Mouse (Mus musculus) heart, adult 18-20 months (tissue): ENCODE results near the gene Lgals9. TPM values are rescaled to one million over a fixed set of nuclear protein-coding genes. Genes with fewer than 3 reads are reported as not detected.

Source experiments
- DNase-seq, 2 experiments: peaks; one replicate each; pipeline ENCODE4 v3.0.0; 2021 to 2022; ENCODE audit warnings: mixed read lengths in 1 of 2
- long read RNA-seq, 2 experiments: library from polyadenylated mRNA; stranded (forward); transcript quantifications; one replicate each; pipeline ENCODE4 v2.0.0; 2021
- total RNA-seq, 2 experiments: library from RNA; stranded (reverse); gene quantifications; 2 replicates each; pipeline ENCODE4 v1.2.3; 2021

The Lgals9 gene
- 10 to 100 TPM; 19.5 to 22.5 TPM for total RNA-seq
- long read RNA-seq, experiment 1, transcript Lgals9-202 (10 exons, 1,520 nt): major isoform, 9 of 12 reads
- long read RNA-seq, experiment 1, partial matches to known transcripts: 1 of 12 reads
- long read RNA-seq, experiment 1, other reads (novel, unspliced or antisense): 2 of 12 reads
- long read RNA-seq, experiment 2, transcript Lgals9-202 (10 exons, 1,520 nt): major isoform, 6 of 8 reads
- long read RNA-seq, experiment 2, partial matches to known transcripts: 0 of 8 reads
- long read RNA-seq, experiment 2, other reads (novel, unspliced or antisense): 2 of 8 reads

DNA sequence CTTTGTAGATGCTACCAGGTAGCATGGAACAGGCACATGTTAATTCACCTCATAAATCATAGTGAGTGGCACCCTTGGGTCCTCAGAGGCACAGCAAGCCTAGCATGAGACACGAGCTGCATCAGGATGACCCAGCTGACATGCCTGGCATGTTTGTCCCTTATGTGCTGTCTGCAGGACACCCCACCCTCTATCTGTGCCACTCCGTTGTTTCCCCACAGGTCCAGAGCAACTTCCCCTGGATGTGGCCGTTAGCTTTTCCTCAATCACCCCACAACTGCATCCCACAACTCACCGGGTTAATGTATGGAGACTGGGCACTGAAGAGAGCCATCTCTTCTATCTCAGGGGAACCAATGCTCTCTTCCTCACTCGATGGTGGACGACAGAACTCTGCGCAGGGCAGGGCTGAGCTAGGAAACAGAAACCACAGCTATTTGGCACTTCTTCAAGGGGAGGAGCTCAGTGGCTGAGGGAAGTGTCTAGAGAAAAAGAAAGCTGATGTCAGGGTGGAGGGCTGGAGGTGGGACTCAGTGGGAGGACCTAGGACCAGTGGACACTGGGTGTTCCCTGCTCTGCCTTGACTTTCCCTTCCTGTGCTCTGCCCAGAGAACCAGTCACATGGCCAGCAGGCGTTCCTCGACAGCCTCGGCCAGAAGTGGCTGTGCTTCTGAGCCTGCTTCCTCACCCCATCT, at the start of gene Lgals9:
Lgals9 (minus strand) TSS at position 464 of the 695 bp plus-strand sequence.
- peak; percentile 91 to 95 for DNase-seq

DNA sequence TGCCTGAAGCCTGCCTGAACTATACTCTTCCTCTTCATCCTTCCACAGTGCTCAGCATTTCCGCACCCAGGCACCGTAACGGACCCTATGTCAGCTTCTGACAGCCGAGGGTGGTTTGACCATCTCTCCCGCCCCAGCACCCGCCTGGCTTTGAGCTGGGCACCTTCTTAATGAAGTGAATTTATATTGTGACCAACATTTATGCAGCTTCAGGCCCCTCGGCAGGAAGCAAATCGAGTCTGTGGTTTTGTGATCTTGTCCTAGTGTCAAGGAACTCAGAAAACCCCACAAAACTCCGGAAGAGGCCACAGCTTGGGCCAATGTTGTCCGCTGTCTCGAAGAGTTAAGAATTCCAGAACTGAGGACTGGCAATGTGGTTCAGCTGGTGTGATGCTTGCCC, 48.9 kb upstream of the Lgals9 start:
- no peak for DNase-seq

DNA sequence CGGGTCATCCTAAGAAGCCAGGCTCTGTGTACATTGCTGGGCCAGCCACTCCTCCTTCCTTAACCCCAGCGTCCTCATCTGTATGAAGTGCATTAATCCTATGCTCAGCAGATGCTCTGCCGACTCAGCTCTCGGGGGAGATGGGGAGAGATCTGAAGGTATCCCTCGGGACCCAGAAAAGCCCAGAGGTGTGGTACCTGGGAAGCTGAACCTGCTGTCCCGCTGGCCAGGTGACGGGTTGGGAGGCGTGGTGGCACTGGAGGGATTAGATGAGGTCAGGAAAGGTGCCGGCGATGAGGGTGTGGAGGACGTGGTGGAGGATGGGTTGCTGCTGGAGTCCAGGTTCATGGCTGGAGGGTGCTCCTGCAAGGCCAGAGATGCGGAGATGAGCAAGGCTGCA, 48.3 kb upstream of the Lgals9 start:
- DNase-seq: no peak

DNA sequence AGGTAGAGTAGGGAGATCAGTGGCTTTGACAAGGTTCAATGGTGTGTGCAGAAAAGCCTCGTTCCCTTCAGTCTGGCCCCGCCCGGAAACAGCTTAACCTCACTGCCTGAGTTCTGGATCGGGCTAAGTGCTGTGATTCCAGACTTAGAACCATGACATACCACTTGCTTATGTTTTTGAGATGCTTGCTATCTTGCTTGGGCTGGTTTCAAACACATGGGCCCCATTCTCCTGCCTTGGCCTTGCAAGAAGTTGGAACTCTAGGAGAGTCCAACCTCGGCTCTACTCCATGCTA, 46.7 kb upstream of the Lgals9 start:
- DNase-seq: peak in 1 of 2 experiments; percentile 34

DNA sequence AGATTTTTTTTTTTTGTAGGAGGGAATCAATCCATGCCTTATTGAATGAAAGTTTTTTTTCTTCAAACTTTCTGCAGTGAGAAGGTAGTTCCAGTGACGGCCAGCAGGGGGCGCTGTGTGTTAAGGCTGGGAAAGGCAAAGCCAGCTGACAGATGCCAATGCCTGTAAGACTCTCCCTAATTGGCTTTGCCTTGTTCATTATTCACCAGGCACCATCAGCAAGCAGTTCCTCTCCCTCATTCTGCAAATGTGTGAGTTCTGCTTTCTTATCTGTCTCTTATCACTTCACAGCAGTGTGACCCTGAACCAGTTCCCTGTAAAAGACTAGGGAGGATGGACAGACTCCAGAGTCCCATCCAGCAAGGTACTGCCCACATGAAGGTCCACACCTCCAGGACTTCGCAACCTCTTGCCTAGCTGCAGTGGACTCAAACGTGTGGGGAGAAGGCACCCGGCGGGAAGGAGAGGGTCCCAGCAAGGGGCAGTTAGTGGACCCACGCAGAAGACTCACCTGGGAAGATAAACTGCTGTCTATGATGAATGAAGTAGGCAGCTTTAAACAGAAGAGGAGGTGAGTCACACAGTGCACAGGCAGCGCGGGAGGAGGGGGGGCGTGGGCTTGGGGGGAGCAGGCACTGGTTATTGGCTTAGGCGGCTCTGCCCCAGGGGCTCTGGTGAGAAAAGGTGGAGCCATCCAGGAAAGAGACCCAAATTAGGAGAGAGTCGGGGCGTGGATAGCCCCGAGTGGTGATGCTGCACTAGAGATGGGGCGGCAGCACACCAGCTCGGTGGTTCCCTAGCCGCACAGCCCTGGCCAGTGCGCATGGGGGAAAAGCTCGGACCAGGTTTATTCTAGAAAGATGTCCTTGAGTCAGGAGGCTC, 46.1 kb upstream of the Lgals9 start:
- peak; percentile 79 to 97 for DNase-seq

DNA sequence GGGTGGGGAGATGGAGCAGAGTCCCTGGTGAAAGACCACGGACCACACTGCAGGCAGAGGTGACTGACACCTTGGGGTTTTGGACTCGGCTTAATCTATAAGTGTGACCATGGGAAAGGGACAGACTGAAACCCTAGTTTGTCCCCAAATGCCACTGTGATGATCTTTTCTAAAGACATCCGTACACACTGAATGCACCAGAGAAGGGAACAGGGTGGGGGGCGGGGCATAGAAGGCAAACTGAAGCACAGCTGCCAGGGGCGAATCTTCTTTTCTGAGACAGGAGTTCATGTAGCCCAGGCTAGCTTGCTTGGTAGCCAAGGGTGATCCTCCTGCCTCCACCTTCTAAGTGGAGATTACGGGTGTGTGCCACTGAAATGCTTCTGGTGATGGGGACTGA, 39.0 kb upstream of the Lgals9 start:
- DNase-seq: no peak

DNA sequence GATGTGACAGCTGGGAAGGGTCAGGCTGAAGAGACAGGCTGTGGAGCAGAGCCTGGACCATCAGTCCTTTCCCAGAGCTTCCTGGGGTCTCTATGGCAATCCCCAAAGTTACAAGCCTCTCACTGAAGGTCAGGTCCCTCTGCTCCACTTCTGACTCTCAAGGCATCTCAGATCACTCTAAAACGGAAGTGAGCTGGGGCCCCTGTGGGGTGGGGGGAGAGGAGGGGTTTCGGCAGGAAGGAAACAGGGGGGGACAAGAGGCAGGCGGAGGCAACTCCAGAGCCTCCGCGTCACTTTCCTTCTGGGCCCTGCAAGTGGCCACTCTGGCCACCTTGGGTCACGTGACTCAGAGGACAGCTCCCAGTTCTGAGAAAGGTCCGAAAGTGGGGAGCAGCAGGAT, 38.6 kb upstream of the Lgals9 start:
- peak; percentile 40 to 63 for DNase-seq

DNA sequence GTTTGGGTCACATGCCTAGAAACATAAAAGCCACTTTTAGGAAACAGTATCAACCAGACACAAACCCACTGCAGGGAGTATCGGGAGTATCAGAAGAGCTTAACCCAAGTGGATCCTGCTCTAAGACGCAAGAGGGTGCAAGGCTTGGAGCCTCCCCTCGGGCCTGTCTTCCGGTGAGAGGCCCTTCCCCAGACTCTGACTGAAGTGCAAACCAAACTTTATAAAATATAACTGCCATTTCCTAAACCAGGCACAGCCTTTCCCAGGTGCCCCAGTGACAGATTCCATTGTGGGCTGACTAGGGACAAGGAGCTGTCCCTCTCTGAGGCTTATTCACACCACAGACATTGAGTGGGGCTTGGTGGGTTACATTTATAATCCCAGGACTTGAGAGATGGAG, 38.1 kb upstream of the Lgals9 start:
- no peak for DNase-seq

DNA sequence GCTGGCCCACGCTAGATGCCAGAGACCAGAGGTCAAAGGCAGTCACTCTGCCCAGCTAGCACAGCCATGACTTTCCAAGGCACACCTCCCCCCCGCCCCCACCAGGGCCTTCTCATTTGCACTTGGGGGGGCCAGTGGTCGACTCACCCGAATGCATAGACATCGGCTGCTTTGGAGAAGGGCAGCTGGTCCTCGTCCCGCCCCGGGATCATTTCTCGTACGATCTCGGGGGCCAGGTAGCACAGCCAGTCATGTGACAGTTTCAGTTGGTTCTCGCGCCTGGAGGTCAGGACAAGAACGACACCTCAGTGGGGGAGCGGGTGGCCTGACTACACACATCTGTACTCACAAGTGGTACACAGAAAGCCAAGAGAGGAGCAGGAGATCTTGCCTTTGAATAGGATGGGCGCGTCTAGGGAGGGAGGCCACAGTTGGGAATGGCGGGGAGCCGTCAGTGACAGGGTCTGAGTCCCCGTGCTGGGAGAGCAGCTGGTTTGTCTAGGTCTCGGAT, 35.8 kb upstream of the Lgals9 start:
- no peak for DNase-seq

DNA sequence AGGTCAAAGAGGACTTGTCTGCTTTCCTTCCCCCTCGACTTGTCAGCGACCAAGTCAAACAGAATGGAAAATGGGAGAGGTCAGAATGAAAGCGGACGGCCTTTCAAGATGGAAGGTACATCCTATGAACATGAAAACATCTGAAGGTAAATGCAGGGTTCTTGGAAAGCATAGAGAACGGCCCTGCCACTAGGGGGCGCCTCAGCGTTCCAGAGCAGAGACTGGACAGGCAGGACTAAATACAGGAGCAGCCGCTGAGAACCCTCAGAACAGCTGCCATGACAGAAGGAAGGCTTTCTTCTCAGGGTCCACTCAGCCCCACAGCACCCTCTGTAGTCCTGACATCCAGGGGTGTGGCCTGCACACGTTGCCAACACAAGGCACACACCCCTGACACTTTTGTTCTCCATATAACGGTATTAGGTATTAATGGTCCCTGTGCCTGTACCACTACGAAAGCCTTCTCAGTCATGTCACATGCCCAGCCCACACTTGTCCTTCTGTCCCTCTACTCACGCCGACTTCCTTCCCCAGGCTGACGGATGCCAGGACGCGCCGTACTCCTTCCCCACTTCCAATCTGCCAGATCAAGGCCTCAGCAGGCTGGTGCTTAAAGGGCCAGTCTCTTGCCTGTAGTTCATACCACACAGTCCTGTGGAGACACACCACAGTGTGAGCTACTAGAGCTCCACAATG, 35.2 kb upstream of the Lgals9 start:
- peak; percentile 35 to 72 for DNase-seq

DNA sequence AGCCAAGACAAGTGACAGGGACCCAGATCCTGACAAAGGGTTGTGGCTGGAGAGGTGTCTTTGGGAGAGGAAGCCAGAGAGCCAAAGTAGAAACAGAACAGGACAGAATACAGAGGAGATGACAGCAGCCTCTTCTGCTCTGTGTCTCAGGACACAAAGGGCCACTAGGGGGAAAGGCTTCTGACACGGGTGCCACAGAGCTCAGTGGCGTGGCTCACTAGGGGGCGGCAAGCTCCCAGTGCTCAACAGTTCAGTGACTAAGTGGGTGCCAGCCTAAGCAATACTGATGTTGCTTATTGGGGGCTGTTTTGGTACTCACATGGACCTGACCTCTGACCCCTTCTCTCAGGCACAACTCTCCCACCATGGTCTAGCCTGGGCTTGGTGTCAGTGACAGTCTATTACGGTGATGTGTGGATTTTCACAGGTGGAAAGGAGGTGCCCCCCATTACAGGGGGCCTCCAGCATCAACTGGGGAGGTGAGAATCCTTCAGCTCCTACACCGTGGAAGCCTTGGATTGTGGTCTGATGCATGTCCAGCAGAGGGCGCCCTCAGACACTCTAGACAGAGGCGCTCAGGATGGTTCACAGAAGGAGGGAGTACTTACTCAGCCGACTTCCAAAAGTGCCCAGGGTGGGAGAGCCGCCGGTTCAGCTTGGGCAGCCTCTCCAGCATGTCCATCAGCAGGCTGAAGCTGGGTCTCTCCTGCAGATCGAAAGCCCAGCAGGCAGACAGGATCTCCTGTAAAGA, 34.4 kb upstream of the Lgals9 start:
- peak; percentile 66 to 91 for DNase-seq

DNA sequence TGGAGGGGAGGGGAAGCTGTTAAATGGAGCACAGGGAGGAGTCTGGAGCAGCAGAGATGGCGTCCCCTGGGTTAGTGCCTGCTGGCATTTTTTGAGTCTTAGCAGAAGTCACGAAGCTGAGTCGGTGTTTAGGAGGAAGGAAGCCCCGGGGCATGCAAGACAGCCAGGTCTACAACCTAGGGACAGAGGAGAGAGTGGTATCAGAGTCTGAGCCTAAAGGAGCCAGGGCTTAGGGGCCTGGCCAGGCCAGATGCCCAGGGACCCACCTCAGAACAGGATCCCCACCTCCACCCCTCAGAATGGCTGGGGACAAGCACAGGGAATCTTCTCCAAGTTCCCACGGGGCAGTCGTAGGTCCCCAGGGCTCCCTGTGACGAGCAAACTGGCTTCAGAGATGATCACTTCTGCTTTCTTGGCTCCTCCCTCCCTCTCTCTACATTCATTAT, 32.4 kb upstream of the Lgals9 start:
- DNase-seq: no peak

DNA sequence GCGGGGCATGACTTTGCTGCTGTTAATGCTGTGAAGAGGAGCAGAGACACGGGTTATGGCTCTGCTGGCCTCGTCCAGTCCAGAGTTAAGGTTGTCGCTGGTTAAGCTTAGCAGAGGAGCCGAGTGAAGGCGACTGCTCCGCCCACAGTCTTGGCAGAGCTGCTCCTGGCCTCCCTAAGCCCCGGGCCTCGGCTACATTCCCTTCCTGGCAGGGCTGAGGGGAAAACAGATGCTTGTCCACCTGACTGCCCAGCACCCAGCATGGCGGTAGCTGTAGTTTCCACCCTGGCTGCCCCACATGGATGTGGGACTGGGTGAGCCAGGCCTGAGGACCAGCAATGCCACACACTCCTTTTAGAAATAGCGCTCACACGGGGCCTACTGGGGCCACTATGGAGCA, 31.5 kb upstream of the Lgals9 start:
- DNase-seq: no peak

DNA sequence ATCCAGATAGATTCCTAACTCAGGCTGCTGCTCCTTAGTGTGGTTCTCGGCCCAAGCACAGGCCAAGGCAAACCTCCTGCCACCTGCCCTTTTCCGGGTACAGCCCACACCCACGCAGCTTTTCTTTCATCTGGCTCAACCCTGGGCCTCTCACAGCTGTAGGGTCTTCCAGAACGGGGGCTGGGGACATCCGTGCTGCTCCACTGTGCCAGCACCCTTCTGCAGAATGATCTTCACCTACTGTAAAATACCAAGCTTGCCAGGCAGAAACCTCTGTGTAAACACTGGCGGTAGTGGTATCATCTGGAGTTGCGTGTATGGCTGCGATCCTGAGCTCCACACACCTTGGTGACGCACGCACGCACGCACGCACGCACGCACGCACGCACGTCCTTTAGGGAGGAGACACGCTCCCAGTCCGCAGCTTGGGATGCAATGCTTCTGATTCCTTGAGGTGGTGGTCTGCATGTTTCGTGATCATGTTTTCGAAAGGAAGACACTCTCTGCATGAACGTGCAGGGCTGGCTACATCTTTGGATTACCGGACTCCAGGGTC, 31.0 kb upstream of the Lgals9 start:
- DNase-seq: no peak

DNA sequence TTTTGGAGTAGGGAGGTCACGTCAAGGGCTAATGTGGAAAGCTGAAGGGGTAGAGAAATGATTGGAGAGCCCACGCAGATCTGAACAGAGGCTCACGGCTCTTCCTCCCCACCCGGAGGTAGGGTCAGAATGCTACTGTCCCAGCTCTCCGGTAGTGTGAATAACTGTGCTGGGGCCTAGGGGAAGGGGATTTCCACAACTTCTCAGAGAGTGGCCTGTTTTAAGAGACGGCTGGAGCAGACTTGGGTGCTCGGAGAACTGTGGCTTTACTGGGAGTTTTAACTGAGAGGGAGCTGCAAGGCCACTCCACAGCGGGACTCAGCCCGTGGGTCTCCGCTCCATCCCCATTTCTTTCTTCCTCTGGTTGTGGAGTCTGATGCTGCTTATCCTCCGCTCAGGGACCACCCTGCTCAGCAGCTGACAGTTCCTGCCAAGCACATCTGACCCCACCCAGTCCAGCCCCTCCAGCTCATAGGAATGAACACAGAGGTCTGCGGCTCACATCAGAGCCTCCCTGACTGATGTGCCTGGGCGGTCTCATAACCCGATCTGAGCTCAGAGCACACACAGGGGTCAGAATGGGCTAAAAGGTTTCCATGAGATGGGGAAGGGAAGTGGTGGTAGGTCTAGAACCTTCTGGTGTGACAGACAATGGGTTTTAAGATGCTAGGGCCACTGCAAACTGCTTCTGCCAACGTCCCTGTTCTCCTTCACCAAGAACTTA, 30.0 kb upstream of the Lgals9 start:
- no peak for DNase-seq

DNA sequence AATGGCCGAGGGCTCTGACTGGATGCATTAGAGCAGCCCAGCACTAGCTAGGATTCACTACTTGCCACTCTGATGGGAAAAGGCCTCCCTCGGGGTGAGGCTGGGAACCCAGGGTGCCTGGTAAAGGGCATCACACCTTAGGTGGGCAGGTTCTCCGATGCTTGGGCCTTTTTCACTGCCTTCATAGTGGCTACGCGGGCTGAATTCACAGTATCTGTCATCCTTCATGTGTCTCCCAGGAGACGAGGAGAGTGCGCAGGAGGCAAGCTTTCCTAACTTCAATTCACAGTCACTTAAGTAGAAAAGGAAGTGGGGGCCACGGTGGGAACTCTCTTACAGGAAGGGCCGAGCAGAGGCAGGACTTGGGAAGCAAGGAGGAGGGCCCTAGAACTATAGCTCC, 29.1 kb upstream of the Lgals9 start:
- DNase-seq: no peak

DNA sequence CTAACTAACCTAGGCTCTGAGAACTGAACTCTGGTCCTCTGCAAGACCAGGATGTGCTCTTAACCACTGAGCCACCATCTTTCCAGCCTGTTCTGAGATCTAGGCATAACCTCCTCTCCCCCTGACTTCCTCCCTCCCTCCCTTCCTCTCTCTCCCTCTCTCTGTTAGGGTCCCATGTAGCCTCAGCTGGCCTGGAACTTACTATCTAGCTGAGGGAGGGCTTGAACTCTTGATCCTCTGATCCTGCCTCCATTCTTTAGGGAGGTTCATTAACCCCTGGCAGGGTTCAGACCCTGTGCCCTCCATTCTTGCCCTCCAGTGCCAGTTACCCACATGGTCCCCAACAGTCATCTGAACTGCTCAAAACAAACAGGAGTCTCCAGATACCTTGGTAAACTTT, 28.3 kb upstream of the Lgals9 start:
- no peak for DNase-seq

DNA sequence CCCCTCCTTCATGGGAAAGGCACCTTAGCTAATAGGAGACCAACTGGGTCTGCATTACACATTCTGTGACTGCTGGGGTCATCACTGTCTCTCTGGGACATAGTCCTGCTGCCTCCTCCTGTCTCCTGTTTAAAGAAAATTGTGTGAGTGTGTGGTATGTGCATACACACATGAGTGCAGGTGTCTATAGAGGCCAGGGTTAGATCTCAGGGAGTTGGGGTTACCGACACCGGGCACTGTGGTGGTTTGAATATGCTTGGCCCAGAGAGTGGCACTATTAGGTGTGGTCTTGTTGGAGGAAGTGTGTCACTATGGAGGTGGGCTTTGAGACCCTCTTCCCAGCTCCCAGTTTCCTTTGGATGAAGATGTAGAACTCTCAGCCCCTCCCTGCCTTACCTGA, 27.8 kb upstream of the Lgals9 start:
- DNase-seq: no peak

DNA sequence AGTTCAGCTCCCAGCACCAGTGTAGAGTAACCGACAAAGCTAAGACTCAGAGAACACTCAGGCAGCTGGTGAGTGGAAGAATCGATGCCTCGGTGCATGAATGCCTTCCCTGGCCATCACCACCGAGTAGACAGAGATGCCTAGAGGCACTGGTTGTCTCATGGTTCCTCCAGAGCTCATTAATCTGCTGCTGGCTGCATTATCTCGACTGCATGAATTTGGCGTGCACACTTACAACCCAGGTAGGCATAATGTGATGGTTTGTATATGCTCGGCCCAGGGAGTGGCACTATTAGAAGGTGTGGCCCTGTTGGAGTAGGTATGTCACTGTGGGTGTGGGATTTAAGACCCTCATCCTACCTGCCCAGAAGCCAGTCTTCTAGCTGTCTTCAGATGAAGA, 24.1 kb upstream of the Lgals9 start:
- DNase-seq: no peak

DNA sequence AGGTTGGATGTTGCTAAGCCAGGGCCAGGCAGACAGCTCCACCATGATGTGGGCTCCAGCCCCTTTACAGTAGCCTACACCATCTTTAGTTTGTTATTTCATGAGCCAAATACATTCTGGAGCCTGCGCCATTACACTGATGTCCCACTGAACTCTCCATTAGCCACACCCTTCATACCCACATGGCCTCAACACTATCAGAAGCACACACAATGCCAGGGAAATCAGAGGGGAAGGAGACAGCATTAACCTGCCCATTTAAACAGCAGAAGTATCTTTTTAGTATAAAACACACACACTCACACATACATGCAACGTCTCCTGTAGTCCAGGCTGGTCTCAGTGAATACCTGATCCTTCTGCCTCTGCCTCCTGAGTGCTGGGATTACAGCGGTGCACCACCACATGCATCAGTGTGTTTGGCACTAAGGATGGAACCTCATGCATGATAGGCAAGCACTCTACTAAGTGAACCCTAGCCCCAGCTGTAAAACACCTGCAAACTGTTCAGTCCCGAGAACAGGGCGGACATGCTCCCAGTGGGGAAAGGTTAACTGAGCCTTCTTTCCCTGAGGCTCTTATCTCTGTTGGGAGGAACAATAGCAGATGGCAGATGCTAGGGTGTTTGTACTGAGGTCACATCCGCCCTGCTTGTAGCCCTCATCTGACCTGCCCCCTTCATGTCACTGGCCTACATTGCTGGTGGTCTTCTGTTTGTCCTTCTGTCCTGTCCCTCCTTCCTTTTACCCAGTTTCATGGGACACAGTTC, 23.4 kb upstream of the Lgals9 start:
- DNase-seq: no peak
